Mouse (Mus musculus) embryonic facial prominence, embryonic 12.5 days (tissue): Measurements from ENCODE around the gene Isg15. TPM values are rescaled to one million over a fixed set of nuclear protein-coding genes. Genes with fewer than 3 reads are reported as not detected.
A peak's percentile ranks its signal among the peaks of the same experiment; 100 is the strongest.

Experiments used
- microRNA-seq: library from miRNA; unstranded; fragments of <30 nt; microRNA quantifications from one replicate; pipeline ENCODE4, GENCODE M21; 2017
- polyA plus RNA-seq: library from polyadenylated mRNA; unstranded; fragments of >200 nt; fragmentation: Nextera tagmentation; extraction: Ambion mirVana; gene quantifications from 2 replicates; pipeline ENCODE4 v1.2.1, GENCODE M21; 2016

The Isg15 gene
- polyA plus RNA-seq, 1 experiment from 2014 or later, result 1.3 TPM

Small RNAs within 50 kb of the gene (microRNA-seq; reads per million reads assigned to microRNA genes)
- gene Mir7658, result 4.4 reads per million, percentile 18 among the genes with 10 or more reads in this experiment

Other genes starting within 250 kb of the Isg15 start
- 31.9 and 35.8 TPM in 2 replicates for gene C1qtnf12, start 238.5 kb downstream of the Isg15 start, polyA plus RNA-seq
- 18.4 and 20.3 TPM in 2 replicates for gene B3galt6, start 208.2 kb downstream of the Isg15 start, polyA plus RNA-seq
- 141 and 143 TPM in 2 replicates for gene Sdf4, start 207.9 kb downstream of the Isg15 start, polyA plus RNA-seq
- 0.70 and 1.1 TPM in 2 replicates for gene Tnfrsf4, start 187.0 kb downstream of the Isg15 start, polyA plus RNA-seq
- gene Tnfrsf18, start 174.7 kb downstream of the Isg15 start, polyA plus RNA-seq, result 1.9 and 2.3 TPM in 2 replicates
- 1.0 and 1.5 TPM in 2 replicates for gene Ttll10, start 141.4 kb downstream of the Isg15 start, polyA plus RNA-seq
- 54.8 and 55.5 TPM in 2 replicates for gene 9430015G10Rik, start 90.8 kb downstream of the Isg15 start, polyA plus RNA-seq
- 0.43 and 0.61 TPM in 2 replicates for gene Rnf223, start 70.3 kb downstream of the Isg15 start, polyA plus RNA-seq
- 100.0 and 101 TPM in 2 replicates for gene Agrn, start 3.3 kb downstream of the Isg15 start, polyA plus RNA-seq
- gene AW011738, start 2.5 kb upstream of the Isg15 start, polyA plus RNA-seq, result 2.0 and 3.1 TPM in 2 replicates
- gene Perm1, start 15.1 kb upstream of the Isg15 start, polyA plus RNA-seq, result 0.70 and 1.1 TPM in 2 replicates
- 32.5 and 35.7 TPM in 2 replicates for gene Plekhn1, start 34.0 kb upstream of the Isg15 start, polyA plus RNA-seq
- 97.4 and 98.7 TPM in 2 replicates for gene Noc2l, start 35.2 kb upstream of the Isg15 start, polyA plus RNA-seq
- gene Samd11, start 54.8 kb upstream of the Isg15 start, polyA plus RNA-seq, result 1.1 and 1.3 TPM in 2 replicates
- gene Vmn2r-ps159, start 130.3 kb upstream of the Isg15 start, polyA plus RNA-seq, result not detected in 2 replicates